Mouse (Mus musculus) midbrain, embryonic 14.5 days (tissue): ENCODE measurements around the gene Ubl3. TPM values are rescaled to one million over a fixed set of nuclear protein-coding genes. Genes with fewer than 3 reads are reported as not detected.

Source experiments
- ATAC-seq: fragments of 200-750 bp; cut with Nextera tagmentation; 2 replicates; pipeline ENCODE4 v1.8.0; 2017; ENCODE audit warnings: moderate number of reproducible peaks, moderate library complexity; ENCODE audit not compliant: low FRiP score, low TSS enrichment
- DNase-seq: peaks from one replicate; pipeline ENCODE4 v3.0.0-alpha.2; 2015
- H3K27ac ChIP-seq: fragments of 300-500 bp; sonication (generic); replicated peaks from 2 replicates; pipeline ENCODE4 v1.5.1; 2014; ENCODE audit warnings: mild to moderate bottlenecking, low read depth, low read length, moderate library complexity
- H3K27me3 ChIP-seq: fragments of 300-500 bp; sonication (generic); 2 replicates; pipeline ENCODE4 v1.6.1; 2014; ENCODE audit warnings: low read length, control low read depth, mixed read lengths; ENCODE audit not compliant: control insufficient read depth, insufficient read depth
- H3K36me3 ChIP-seq: fragments of 300-500 bp; sonication (generic); 2 replicates; pipeline ENCODE4 v1.6.1; 2014; ENCODE audit warnings: low read length, control low read depth; ENCODE audit not compliant: control insufficient read depth, insufficient read depth
- H3K4me1 ChIP-seq: fragments of 300-500 bp; sonication (generic); 2 replicates; pipeline ENCODE4 v1.6.1; 2014; ENCODE audit warnings: mild to moderate bottlenecking, antibody characterized with exemption, low read length, control low read depth; ENCODE audit not compliant: control insufficient read depth, insufficient read depth
- H3K4me2 ChIP-seq: fragments of 300-500 bp; sonication (generic); 2 replicates; pipeline ENCODE4 v1.6.1; 2014; ENCODE audit warnings: mild to moderate bottlenecking, low read length, moderate library complexity
- H3K4me3 ChIP-seq: fragments of 300-500 bp; sonication (generic); replicated peaks from 2 replicates; pipeline ENCODE4 v1.5.1; 2014; ENCODE audit warnings: low read depth, low read length
- H3K9ac ChIP-seq: fragments of 300-500 bp; sonication (generic); replicated peaks from 2 replicates; pipeline ENCODE4 v1.6.1; 2014; ENCODE audit warnings: mild to moderate bottlenecking, low read length, moderate library complexity
- H3K9me3 ChIP-seq: fragments of 300-500 bp; sonication (generic); 2 replicates; pipeline ENCODE4 v1.6.1; 2016; ENCODE audit warnings: low read length, control low read depth, mixed read lengths; ENCODE audit not compliant: control insufficient read depth
- WGBS: fragments of 180-500 bp; shearing (Covaris S2); extraction: QIAGEN DNeasy Blood & Tissue Kit; methylation state at CpG from one replicate; pipeline ENCODE4 v1.1.7; 2014; 5-methylcytosine and 5-hydroxymethylcytosine counted together
- polyA plus RNA-seq: library from polyadenylated mRNA; unstranded; fragments of >200 nt; fragmentation: Nextera tagmentation; extraction: Ambion mirVana; gene quantifications from 2 replicates; pipeline ENCODE4 v1.2.1, GENCODE M21; 2014

Ubl3 gene
- polyA plus RNA-seq, 1 experiment from 2014 or later: 87.9 TPM

DNA sequence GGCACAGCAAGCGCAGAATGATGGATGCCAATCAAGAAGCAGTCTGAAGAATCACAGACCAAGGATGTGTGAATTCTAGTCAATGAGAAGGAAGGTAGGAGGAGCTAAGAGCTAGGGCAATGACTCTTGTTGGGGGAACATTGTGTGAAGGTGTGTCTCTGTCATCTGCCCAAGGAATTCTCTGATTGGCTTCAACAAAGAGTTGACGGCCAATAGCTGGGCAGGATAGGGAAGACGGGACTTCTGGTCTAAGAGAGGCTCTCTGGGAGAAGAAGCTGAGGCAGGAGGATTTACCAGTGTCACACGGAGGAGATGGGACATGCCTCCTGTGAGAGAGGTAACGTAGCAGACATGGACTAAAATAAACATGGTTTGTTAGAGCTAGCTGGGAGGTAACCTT lies 86.5 kb downstream of the Ubl3 start:
- no peaks in the 10 kb centered on the region for H3K36me3 ChIP-seq
- DNase-seq (no peak), ATAC-seq (no peak)
- no peaks in the 10 kb centered on the region for H3K9me3 ChIP-seq
- no peak overlapping the region for H3K9ac ChIP-seq
- H3K27ac ChIP-seq: no peak overlapping the region
- WGBS: 91% methylated on average over 5 of the region's 5 CpGs
- H3K4me1 ChIP-seq: peaks cover 7% of the 10 kb centered on the region; the same call in 1 of the 2 replicates
- H3K4me2 ChIP-seq: no peak overlapping the region
- no peak overlapping the region for H3K4me3 ChIP-seq
- H3K27me3 ChIP-seq: no peaks in the 10 kb centered on the region

DNA sequence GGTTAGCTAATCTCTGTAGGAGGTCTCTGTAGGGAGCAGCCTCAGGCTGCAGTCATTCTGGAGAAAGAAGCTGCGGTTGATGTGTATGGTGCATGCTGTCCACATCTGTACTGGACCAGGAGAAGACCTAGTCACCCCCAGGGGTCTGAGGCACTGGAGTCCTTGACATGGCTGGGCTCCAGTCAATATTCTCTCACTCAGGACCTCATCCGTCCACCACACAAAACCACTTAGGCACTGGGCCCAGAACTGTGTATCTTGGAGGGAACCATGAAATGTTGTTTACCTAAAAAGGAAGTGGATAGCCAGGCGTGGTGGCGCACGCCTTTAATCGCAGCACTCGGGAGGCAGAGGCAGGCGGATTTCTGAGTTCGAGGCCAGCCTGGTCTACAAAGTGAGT lies 87.5 kb downstream of the Ubl3 start:
- Histone ChIP-seq H3K36me3 (no peaks in the 10 kb centered on the region), H3K4me3 (no peak overlapping the region), H3K4me2 (no peak overlapping the region), H3K27me3 (no peaks in the 10 kb centered on the region), H3K27ac (no peak overlapping the region), H3K9ac (no peak overlapping the region), H3K9me3 (no peaks in the 10 kb centered on the region), H3K4me1 (peaks cover 7% of the 10 kb centered on the region; the same call in 1 of the 2 replicates)
- 95% methylated on average over 9 of the region's 9 CpGs for WGBS
- DNase-seq (no peak), ATAC-seq (no peak)

DNA sequence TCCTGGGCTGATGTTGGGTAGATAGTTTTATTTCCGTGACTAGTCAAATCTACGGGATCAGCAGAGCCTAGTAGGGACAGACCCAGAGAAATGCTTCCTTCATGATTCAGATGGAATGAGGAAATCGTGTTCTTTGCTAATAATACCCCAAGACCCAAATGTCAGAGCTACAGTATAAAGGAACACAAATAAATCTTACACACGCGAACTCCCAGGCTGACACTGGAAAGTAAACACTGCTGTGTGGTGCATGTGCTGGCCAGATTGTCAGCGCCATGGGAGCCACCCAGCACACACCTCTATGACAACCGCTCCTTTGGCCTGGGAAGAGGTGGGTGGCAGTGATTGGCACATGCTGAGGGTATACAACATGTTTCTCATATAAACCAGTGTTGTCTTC lies 88.1 kb downstream of the Ubl3 start:
- no peak overlapping the region for H3K4me3 ChIP-seq
- no peaks in the 10 kb centered on the region for H3K27me3 ChIP-seq
- H3K4me2 ChIP-seq: no peak overlapping the region
- DNase-seq (no peak), ATAC-seq (no peak)
- no peaks in the 10 kb centered on the region for H3K9me3 ChIP-seq
- no peak overlapping the region for H3K27ac ChIP-seq
- no peak overlapping the region for H3K9ac ChIP-seq
- peaks cover 7% of the 10 kb centered on the region; the same call in 1 of the 2 replicates for H3K4me1 ChIP-seq
- H3K36me3 ChIP-seq: no peaks in the 10 kb centered on the region
- 89% methylated on average over 7 of the region's 7 CpGs for WGBS

DNA sequence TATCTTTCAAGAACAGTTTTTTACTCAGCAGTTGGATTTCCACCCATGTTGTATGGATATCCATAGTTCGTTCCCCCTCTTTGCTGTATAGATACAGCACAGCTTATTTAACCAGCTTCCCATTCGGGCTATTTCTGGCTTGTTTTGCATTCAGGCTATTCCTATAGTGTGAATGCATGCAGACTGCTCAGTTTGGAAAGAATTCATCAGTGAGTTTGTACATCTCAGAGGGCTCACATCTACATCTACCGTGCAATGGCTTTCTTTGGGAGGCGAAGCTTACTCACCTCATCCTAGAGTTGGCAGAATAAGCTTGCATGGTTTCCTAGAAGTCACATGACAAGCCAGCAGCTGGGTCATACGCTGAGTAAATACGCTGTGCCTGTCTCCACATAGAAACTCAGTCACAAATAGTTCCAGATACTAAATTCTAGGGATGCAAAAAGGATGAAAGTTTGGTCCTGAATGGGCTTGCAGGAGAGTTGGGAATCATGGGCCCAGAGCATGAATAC lies 88.8 kb downstream of the Ubl3 start:
- DNase-seq (no peak), ATAC-seq (no peak)
- no peak overlapping the region for H3K4me2 ChIP-seq
- H3K4me3 ChIP-seq: no peak overlapping the region
- no peaks in the 10 kb centered on the region for H3K36me3 ChIP-seq
- H3K9me3 ChIP-seq: no peaks in the 10 kb centered on the region
- H3K27ac ChIP-seq: no peak overlapping the region
- no peaks in the 10 kb centered on the region for H3K27me3 ChIP-seq
- H3K4me1 ChIP-seq: peaks cover 5% of the 10 kb centered on the region; the same call in 1 of the 2 replicates
- H3K9ac ChIP-seq: no peak overlapping the region
- whole genome bisulfite sequencing: 93% methylated on average over 6 of the region's 6 CpGs

Other genes starting within 250 kb of the Ubl3 start
- gene Slc7a1, start 152.9 kb downstream of the Ubl3 start, polyA plus RNA-seq: 38.8 and 46.8 TPM in 2 replicates